Mouse (Mus musculus) lung, postnatal 10 days (tissue): ENCODE data around the gene Gm13696.
A peak's percentile ranks its signal among the peaks of the same experiment; 100 is the strongest.
"Not testable (repeated sequence)": the region's sequence is repeated elsewhere in the genome, so short reads cannot be mapped to it uniquely, and the experiment has no call there.

Experiments
- DNase-seq: peaks from one replicate; pipeline ENCODE4 v3.0.0; 2021

Gene Gm13696

GRCm38 (mm10) chr2:83972823-83973222 lies at the start of gene Gm13696:
Gene Gm13696, plus strand, starts transcription at chr2:83973123.
- not testable (repeated sequence) for DNase-seq

- no peak for DNase-seq
Observed at GRCm38 (mm10) chr2:83929478-83930088, 43.3 kb upstream of the Gm13696 start.

DNA sequence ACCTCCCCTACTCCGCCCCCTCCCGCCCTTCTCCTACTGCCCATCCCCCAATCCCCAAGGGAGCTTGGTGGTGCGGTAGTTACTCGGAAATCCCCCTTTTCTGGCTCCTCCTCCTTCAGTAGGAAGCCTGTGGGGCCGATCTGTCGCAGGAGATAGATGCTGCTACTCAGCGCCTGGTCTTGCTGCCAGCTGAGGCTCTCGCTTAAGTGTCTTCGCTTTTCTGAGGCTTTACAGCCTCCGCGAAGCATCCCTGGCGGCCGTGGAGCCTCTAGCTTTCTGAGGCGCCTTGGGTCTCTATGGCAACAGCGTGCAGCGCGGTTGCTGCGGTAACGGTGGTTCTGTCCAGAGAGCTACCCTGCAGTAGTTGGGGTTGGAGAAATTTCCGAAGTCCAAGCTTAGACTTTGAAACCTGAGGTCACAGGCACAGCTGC lies 32.0 kb upstream of the Gm13696 start, which contains the start of gene Zswim2:
Zswim2 (minus strand) TSS at position 298 of the 431 bp plus-strand sequence.
- peak; percentile 36 for DNase-seq

GRCm38 (mm10) chr2:83941378-83941777 lies 31.5 kb upstream of the Gm13696 start:
- no peak for DNase-seq

DNA sequence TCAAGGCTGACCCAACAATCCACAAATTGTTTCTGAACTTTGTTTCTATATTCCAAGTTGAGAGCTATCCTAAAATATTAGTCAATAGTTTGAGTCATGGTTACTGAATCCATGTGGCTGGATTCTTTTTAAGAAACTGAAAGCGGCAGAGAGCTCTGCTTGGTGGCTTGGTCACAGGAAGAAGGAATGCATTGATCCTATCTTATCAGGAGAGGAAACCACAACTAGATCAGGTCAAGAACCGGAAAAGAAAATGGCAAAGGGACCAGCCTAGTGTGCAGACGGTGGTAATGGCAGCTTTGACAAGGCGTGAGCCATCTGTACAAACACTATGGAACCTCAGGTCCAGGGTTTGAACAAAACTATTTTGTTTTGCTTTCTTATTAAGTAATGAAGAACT lies 31.1 kb upstream of the Gm13696 start:
- no peak for DNase-seq

- DNase-seq: not testable (repeated sequence)
Observed at GRCm38 (mm10) chr2:83955393-83955792, 17.5 kb upstream of the Gm13696 start, which contains the start of gene Gm13698. Gene Gm13698, plus strand, starts transcription at chr2:83955693.

GRCm38 (mm10) chr2:83961203-83961602 lies 11.7 kb upstream of the Gm13696 start, which contains the start of gene Gm13693:
Gene Gm13693, plus strand, starts transcription at chr2:83961503.
- DNase-seq: not testable (repeated sequence)

DNA sequence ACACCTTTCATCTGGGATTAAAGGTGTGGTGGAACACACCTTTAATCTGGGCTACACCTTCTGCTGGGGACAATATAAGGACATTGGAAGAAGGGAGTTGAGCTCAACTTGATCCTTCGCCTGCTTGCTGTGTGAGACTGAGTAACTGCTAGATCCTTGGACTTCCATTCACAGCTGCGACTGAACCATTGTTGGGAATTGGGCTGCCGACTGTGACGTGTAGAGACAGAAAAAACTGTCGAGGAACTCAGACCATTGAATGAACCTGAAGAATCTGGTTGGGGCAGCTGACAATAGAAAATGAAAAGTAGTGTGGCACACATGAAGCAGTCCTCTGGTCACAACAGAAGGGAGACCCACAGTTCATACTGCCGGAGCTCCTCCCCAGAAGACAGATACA lies 5.9 kb upstream of the Gm13696 start, which contains the start of gene Gm13695:
Gm13695 (plus strand) TSS at position 301 of the 400 bp plus-strand sequence.
- not testable (repeated sequence) for DNase-seq

- DNase-seq: not testable (repeated sequence)
Observed at GRCm38 (mm10) chr2:83978633-83979032, 5.7 kb downstream of the Gm13696 start, which contains the start of gene Gm13694. Gene Gm13694, plus strand, starts transcription at chr2:83978933.

GRCm38 (mm10) chr2:83984443-83984842 lies 11.5 kb downstream of the Gm13696 start, which contains the start of gene Gm13697:
Gene Gm13697, plus strand, starts transcription at chr2:83984743.
- DNase-seq: not testable (repeated sequence)

DNA sequence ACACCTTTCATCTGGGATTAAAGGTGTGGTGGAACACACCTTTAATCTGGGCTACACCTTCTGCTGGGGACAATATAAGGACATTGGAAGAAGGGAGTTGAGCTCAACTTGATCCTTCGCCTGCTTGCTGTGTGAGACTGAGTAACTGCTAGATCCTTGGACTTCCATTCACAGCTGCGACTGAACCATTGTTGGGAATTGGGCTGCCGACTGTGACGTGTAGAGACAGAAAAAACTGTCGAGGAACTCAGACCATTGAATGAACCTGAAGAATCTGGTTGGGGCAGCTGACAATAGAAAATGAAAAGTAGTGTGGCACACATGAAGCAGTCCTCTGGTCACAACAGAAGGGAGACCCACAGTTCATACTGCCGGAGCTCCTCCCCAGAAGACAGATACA lies 17.3 kb downstream of the Gm13696 start, which contains the start of gene Gm13691:
Gm13691 (plus strand) TSS at position 301 of the 400 bp plus-strand sequence.
- DNase-seq: not testable (repeated sequence)

- peak; percentile 36 for DNase-seq
Observed at GRCm38 (mm10) chr2:83993639-83994255, 20.8 kb downstream of the Gm13696 start.

- DNase-seq: not testable (repeated sequence)
Observed at GRCm38 (mm10) chr2:83994526-83994925, 21.6 kb downstream of the Gm13696 start.

DNA sequence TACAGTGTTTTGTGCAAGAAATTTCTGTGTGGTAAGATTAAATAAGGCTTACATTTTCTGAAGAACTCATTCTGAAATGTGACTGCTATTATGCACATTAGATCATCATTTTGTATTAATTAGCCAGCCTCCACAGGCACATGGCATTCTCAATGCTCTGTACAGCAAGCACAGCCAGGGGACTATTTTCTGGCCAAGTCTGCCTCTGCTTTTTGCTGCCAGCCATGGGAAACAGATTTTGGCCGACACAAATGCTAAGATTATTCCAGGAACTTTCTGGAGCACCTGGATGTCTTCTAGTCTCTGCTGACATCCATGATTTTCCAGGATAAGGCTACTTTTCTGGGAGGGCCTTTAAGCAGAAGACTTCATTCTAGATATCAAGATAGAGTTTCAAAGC lies 36.0 kb downstream of the Gm13696 start:
- no peak for DNase-seq

DNA sequence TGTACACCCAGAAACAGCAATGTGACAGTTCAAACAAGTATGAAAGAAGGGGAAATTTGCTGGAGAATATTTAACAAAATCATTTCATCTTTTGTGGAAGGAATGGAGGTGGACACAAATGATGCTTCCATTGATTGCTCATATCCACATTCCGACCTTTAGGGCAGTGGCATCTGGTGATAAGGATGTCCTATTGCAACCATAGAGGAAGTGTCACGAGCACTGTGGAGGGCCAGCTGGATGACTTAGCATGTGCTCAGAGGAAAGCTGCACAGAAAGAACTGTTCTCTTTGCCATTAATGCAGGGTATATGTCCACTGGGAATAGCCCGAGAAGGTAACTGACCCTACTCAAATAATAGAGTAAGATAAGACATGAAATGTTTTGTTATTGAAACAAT lies 36.9 kb downstream of the Gm13696 start:
- DNase-seq: no peak

- no peak for DNase-seq
Observed at GRCm38 (mm10) chr2:84014572-84014971, 41.6 kb downstream of the Gm13696 start.

DNA sequence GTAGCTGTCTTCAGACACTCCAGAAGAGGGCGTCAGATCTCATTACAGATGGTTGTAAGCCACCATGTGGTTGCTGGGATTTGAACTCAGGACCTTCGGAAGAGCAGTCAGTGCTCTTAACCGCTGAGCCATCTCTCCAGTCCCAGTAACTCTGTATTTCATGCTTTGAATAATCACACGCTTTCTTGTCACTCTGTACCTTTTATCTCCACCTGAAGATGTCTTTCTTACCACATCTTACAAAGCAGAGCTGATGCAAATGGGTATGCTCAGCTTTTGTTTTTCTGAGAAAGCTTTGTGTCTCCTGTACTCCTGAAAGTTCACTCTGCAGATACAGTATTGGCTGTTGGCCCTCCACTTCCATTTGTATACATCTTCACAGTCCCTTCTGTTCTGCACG lies 43.4 kb downstream of the Gm13696 start:
- DNase-seq: not testable (repeated sequence)

GRCm38 (mm10) chr2:84018330-84018729 lies 45.4 kb downstream of the Gm13696 start:
- peak; percentile 35 for DNase-seq

DNA sequence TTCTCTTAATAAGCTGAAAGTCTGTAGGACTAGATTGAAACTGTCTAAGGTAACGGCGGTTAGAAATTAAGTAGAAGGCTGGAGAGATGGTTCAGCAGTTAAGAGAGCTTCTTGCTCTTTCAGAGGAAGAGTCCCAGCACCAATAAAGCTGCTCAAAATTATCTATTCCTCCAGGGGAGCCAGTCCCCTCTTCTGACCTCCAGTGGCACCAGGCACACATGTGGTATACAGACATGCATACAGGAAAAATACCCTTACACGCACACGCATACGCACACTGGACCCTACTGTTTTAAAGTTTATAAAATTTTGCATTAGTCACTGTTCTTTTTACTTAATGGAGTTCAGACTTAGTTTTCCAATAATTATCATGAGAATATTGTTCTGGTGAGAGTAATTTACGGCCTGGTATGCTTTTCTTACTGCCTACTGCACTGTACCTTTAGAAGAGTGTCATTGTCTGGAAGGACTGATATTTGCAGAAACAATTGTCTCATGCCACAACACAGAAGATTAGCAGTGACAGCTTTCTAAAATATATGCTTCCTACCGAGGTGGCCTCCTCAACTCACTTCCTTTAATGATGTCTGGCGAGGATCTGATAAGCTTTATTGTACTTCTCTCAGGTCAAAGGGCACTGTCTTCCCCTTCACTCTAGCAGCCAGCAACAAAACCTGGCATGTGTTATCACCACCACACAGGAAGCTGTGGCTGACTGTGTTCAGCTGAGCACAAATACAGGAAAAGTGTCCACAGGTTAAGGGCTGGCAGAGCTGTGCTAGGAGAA lies 46.8 kb downstream of the Gm13696 start:
- DNase-seq: peak; percentile 60

DNA sequence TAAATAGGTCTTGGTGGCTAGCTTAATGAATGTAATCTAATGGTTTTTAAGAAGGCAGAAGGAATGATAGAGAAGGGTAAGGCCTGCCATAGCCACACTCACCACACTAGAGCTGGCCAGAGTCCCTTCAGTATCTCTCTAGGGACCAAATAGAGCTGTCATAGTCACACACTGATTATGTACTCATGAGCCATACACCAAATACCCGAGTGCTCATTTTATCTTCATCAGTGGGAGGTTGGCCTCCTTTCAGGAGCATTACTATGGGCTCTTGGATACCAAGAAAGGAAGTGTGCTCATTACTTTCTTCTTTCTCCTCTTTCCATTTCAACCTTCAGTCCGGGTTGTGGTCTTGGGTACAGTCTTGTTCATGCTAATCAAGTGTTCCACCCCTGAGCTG lies 49.0 kb downstream of the Gm13696 start:
- no peak for DNase-seq

DNA sequence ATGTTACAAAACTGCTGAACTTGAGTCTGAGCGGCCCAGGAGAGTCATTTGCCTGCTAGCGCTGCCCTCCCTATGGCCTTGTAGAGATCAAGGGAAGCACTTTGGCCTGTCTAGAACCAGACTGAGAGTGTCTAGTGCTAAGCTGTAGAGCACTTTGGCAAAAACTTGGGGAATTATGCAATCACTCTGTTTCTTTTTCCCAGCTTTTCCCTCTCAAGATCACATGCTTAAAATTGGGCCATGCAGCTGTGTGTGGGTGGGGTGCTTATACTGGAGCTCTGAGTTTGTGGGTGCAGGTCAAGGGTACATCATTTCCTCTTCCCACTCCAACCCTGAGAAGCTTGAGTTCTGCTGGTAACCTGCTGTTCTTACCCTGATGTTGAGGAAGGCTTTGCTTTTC lies 50.0 kb downstream of the Gm13696 start:
- DNase-seq: peak; percentile 60

DNA sequence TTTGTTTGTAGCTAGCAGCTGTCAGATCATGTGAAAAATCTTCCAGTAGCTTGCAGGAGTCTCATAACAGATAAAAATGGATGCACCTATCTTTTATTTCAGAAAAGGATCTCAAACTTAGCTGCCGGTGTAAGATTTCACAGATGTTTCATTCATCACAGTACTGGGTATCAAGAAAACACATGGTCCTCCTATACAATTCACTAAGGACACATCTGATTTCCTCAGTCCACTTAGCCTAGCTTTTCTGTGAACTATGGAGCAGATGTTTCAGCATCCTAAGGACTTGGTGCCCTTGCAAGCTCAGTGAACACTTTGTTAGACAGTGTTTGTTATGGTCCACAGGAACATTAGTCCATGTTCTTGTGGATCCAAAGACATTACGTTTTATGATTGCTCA lies 50.4 kb downstream of the Gm13696 start:
- no peak for DNase-seq
